Mouse (Mus musculus) spleen, adult 18-20 months (tissue): ENCODE data around the gene Adra1b.

ENCODE experiments used
- DNase-seq, 2 experiments: peaks; one replicate each; pipeline ENCODE4 v3.0.0; 2022; ENCODE audit warnings: mixed read lengths in 2 of 2

The Adra1b gene

DNA sequence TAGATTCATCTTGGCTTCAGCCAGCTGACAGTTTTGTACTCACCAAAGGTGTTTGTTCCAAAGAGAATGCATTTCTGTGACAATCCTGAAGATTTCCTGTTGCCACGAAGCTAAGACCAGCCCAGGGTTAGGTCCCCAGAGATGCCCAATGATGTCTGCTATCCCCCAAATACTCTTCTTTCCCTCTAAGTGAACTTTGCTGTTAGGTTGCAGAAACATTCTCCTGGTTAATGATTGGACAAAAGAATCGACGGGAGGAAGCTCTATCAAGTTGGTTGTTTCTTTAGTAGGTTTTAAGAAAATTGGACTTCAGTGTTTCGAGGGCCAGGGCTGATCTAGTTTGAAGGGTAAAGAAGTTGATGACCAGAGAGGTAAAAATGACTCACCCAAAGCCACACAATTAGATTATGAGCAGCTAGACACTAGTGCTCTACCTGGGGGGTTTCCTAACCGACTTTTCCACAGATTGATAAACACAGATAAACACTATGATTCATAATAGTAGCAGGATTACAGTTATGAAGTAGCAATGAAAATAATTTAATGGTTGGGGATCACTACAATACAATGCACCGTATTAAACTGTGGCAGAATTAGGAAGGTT is at the start of gene Adra1b:
Gene Adra1b (minus strand): TSS at position 160 of the 604 bp plus-strand sequence.
- no peak for DNase-seq

DNA sequence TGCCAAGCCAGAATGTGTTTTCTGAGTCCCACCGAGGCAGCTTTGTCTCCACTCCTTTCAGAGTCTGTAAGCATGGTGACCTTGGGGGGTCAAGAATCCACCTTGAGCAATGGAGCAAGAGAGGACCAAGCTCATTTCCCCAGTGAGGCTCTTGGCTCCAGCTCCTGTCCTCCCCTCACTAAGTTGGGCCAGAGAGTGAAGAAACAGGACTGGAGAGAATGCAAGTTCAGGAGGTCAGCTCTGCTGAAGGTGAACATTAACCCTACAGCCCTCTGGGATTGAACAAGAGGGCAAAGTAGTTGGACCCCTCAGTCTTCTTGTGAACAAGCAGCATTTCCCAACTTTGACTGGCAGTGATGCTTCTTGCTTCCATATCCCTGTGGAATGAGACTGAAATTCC is 49.3 kb upstream of the Adra1b start:
- DNase-seq = no peak

DNA sequence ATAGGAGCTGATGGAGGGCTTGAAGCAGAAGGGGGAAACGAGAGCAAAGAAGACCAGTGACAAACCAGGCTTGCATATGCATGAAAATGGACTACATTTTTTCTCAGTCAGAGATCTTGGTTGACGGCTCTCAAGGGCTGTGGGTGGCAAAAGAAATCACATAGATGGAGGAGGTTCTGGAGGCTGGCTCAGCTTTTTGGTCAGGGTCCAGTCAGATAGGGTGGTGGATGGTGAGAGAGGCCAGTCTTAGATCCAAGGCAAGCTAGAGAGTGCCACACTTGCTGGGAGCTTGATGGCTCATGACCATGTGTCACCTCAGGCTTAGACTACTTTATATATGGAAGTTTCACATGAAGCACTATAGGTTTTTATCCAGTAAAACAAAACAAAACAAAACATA is 42.8 kb upstream of the Adra1b start:
- DNase-seq = no peak

DNA sequence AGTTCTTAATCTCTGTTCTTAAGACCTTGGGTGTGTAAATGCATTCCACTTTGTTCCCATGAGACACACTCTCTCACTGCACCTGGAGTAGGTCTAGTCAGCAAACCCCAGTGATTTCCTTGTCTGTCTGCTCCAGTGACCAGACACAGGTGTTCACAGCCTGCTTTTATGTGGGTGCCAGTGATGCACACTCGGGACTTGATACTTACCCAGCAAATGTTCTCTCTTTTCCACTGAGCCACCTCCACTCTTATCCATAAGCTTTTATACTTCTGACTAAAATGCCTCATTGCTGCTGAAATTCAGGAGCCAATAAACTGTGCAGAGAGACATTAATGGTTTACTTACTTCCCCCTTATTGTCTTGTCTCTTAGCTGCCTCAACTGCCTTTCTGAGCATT is 42.2 kb upstream of the Adra1b start:
- DNase-seq = no peak

DNA sequence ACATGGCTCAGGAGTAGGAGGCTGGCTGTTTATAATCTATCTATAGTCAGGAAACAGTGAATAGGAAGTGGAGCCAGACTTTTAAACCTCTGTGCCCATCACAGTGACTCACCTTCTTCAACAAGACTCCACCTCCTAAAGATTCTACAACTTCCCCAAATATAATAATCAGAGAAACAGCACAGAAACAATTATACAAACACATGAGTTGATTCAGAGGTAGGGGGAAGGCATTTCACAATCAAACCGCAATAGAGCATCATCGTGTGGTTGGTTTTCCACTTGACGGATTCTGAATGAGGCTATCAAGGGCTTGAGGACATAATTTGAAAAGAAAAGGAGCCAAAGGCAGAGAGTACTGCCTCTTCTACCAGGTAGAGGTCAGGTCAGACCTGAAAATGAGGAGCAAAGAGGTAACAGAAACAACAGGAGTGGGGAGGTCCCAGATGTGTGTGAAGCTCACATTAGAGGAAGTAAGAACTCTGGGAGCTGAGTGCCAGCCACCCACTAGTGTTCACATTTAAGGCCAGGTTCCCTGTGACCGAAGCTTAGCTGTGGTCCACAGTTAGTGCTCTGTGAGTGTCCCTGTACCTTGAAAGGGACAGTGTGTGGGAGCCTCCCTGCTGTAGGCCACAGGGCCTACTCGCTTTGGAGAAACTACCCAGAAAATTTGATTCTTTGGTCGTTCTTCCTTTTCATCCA is 39.6 kb upstream of the Adra1b start:
- no peak for DNase-seq

DNA sequence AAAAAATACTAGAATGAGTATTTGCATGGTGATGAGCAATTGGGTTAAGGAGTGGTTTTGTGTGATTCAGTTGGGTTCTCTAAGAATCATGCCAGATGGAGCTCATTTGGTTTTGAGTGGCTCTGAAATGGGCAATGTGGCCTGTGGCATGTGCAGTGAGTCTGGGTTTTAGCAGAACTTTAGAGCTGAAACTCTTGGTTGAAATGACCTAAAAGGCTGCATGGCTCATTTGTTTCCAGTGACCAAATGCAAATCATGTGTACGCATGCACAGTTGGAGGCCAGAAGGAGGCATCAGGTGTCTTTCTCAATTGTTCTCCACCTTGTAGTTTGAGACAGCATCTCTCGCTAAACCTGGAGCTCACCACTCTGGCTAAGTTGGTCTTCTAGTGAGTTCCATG is 35.0 kb upstream of the Adra1b start:
- no peak for DNase-seq

DNA sequence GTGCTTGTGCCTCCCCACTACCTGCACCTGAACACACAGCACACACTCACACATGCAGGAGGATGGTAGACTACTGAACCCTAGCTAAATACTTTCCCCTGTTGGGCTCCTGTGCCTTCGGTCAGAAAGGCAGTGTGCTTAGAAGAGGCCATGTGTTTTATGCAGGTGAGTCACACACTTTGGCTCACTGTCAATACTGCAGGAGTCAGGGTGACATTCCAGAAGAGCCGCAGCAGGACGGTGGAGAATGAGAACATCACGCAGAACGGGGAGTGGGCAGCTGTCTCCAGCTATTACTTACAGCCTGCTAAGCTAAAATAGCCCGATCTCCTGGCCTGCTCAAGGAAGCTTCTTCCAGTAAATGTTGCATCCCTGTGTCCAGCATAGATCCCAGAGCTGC is 32.5 kb upstream of the Adra1b start:
- DNase-seq = no peak

DNA sequence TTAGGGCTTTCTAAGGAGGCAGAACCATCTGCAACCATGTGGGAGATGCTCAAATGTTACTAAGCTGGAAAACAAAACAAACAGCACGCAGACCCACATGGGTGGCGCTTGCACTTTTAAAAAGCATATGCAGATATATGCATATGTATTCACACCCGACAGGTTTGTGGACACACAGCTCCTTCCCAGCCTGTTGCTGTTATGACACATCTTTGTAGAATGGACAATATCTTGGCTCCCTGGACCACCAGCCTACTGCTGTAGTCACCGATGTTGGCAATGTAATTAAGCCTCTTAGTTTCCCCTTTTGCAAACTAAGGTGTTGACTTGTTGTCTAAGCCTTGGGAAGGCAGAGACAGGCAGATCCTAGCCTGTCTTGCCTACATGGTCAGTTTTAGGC is 32.0 kb upstream of the Adra1b start:
- no peak for DNase-seq

DNA sequence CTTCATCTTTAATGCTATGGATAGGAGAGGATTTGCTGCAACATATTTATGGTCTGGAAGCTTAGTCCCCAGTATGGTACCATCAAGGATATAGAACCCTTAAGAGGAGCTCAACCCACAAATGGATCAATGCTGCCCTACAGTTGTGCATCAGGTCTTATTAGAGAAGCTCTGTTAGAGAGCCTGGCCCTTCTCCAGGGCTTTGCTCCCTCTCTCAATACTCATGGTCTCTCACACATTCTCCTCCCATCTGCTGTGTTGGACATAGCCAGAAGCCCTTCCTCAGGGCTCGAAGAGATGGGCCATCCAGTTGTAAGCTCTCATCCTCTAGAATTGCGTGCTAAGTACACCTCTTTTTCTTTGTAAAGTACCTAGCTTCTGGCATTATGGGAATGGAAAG is 29.2 kb upstream of the Adra1b start:
- no peak for DNase-seq

DNA sequence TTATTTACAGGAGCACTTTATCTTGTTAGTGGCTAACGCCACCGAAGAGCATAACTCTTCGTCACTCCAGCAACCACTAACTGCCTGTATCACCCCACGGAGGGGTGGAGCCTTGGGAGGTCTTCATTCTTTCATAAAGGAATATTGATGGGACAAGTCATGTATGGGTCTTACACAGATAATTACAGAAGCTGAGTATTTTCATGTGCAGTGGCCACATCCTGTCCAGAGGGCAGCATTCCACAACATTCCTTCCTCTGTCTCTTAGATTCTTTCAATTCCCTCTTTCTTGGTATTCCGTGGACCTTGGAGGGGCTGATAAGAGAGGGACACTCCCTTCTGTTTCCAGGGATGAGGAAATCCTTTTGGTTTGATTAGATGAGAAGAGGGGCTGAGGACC is 28.7 kb upstream of the Adra1b start:
- DNase-seq = no peak

DNA sequence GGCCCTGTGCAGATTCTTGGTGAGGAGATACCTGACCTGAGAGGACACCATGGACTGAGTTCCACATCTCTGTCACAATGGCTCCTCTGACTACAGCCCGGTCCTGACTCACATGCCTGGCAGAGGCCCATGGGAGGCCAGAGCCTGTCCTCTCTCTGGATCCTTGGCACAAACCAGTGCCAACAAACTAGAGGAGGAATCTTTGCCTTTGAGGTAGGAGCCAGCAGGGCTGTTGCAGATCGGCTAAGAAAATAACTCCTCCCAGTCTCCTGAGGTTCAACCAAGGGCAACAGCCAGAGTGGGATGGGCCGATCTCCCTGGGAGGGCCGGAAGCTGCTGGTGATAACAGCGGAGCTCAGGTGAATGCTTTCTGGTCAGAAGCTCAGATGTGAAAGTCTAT is 28.2 kb upstream of the Adra1b start:
- DNase-seq = no peak

DNA sequence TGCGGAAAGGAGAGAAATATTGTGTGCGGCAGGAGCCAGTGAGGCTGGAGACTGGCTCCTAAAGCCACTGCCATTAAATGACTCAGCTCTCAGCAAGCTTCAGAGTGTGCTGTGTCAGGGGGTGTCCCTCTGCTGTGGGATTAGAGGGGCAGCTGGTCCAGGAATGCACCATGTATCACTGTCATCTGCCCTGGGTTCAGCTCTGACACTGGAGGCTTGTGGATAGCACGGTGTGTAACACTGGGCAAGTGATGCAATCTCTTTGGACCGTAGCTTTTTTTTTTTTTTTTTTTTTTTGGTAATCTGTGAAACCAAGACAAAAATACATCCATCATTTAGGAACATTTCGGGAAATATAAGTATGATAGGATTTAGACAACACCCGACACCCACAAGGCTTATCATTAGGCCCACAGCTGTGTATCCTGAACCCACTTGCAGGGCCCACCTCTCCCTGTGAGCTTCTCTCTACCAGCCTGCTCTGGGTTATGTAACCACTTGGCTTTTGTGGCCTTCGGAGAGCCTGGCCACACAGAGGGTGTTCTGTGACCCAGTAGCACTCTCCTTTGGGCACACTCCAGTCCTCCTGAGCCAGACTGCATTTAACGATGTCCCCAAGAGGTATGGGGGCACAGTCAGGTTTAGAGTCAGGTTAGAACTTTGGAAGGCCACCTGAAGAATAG is 26.3 kb upstream of the Adra1b start:
- DNase-seq = no peak

DNA sequence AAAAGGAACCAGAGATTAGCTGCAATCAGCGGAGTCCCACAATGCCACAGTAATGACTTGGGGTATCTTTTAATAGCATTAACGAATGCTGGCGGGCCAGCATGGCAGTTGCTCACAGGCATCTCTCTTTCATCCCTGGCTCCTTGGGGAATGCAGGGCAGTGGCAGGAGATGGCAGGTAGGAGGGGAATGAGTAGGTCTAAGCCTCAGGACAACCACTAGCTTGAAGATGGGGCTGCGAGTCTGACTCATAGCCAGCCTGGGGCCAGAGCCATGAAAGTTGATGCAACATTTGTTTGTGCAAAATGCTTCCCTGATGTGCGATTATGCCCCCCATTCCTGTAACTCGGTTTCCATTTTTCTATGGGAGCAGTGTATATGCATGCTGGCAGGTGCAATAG is 25.2 kb upstream of the Adra1b start:
- DNase-seq = no peak

DNA sequence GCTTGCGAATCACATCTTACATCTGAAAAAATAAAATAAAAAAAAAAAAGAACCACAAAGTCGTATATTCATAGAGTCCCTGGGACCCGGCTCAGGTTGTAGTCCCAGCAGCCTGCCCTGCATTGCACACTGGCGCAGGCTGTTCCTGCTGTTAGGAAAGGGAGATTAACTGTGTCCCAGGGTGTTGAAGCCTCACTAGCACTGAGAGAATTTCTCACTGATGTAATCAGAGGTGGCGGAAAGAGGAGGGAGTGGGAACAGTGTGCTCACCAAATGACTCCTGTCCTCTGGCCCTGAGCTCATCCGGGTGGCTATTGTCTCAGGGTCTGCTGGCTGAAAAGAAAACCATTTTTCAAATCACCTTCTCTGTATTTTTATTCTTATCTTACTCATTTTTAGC is 24.6 kb upstream of the Adra1b start:
- no peak for DNase-seq

DNA sequence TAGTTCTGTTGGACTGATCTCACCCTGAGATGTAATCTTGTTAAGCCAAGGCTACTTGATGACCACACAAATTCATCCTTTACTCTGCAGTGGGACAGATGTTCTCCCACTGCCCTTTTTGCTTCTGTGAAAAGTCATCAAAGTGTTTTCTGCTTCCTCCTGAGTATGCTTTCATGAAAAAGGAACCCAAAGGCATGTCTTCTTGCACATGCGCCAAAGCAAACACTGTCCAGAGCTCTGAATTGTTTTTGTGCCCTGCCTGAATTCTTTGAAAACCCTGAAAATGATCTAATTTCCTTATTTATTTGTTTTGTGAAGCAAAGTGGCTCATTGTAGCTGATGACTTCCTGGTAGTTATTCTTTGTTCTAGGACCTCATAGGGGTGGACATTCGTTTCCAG is 20.7 kb upstream of the Adra1b start:
- DNase-seq = no peak

DNA sequence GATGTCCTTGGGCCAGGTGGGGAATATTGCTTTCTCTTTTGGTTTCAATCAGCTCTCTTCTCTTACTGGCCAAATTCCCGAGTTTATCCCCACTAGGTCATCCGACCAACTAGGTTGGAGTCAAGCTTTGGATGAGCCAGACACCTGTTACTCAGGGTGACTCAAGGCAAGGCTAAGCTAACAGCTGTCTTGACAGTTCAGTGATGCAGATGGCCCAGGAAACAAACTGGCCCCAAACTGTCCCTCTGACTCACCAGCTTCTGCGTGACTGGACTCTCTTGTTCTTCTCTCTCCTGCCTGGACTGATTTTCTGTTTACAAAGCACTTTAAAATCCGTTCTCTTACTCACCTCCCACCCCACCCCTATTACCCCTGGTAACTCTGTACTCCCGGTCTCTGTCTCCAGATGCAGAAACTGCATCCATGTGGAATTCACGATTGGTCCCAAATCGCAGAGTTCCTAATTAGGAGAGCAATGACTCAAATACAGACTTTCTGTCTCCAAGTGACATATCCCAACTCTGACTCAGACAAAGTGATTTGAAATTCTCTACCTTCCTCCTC is 18.6 kb upstream of the Adra1b start:
- no peak for DNase-seq

DNA sequence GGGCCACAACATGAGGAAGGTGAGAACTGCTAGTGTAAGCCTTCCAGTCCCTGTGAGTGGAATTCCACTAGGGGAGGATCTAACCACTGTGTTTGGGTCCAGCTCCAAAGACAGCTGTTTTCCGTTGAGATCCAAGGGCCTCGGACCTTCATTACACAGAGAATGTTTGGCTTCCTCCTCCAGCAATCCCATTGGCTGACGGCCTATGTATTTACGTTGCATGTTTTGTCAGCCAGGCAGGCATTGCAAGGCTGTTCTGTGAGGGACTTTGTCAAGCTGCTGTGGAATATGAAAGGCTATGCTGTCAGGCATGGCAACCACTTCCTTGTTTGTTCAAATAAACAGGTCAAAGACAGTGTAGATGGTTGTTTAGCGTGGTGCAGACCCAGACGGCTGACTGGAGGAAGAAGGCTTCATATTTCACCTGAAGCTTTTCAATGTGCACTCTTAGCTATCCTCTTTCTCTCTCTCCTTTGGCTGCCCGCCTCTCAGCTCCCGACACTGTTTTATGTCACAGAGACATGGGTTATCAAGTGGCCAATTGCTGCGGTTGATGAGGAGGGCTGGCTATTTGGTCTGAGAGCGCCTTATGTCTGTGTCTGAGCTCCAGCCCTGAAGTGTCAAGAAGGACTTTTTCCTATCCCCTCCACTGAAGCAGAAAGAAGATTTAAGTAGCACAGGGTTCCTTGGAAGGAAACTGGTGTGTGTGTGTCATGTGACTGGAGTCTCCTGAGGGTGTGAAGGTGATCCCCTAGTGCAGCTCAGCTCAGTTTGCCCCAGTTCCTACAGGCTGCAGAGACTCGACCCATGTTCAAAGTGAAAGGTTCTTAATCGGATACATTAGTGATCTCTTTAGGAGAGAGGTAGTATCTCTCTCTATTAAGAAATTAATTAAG is 13.8 kb upstream of the Adra1b start:
- DNase-seq = no peak

DNA sequence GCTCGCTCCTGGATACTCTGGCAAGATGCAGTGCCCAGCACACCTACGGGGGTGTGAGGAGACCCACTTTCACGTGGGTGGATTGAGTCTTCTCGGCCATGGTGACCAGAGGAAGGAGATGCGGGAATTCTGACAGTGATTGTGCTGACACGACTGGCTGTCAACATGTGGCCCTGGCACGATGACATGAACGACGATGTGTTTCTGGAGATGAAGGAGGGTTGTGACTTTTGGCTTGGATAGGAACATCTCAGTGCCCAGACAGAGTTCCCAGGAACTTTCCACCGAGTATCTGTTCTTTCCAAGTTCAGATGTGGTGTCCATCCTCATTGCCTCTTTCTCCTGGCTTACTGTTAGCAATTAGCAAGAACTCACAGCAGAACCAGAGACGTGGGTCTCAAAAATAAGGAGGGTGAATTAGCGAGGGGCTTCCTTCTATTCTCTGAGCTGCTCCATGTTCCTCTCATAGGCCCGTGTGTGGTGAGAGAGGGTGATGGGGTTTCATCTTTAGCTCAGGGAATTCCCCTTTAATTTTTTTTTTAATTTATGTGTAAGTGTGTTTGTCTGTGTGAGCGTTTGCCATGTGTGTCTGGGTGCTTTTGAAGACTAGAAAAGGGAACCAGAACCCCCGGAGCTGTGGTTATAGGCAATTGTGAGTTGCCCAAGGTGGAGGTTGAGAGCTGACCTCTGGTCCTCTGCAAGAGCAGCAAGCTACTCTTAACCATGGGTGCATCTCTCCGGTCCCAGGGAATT is 11.3 kb upstream of the Adra1b start:
- no peak for DNase-seq

DNA sequence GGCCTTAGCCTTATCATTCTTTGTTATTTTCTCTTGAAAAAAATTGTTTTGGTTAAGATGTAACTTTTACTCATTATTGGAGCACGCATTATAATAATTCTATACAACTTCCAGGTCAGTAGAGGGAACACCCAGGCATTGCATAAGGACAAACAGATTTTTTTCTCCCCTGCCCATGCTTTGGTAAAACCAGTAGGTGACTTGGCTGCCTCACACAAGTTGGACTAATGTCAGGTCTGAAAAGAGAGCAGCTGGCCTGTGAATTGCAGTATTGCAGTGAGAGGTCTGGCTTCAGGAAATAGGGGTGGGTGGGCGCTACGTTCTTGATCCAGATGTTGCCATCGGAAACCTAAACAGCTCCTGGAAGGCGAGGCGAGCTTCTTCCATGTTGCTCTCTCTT is 10.6 kb upstream of the Adra1b start:
- DNase-seq = no peak

DNA sequence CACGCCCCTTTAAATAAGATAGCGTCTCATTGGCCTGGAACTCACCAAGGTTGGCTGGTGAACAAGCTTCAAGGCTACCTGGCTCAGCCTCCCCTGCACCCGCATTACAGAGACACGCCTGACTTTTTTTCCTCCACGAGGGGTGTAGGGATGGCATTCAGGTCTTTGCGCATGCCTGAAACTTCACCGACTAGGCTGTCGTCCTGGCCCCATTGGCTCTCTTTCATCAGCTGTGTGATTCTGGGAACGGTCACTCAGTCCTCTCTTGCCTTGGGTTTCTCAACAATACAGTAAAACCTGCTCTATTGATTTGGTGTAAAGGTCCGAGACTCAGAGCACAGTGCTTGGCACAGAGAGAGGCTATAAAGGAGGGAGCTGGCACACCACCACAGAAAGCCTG is 2.3 kb upstream of the Adra1b start:
- DNase-seq = no peak

DNA sequence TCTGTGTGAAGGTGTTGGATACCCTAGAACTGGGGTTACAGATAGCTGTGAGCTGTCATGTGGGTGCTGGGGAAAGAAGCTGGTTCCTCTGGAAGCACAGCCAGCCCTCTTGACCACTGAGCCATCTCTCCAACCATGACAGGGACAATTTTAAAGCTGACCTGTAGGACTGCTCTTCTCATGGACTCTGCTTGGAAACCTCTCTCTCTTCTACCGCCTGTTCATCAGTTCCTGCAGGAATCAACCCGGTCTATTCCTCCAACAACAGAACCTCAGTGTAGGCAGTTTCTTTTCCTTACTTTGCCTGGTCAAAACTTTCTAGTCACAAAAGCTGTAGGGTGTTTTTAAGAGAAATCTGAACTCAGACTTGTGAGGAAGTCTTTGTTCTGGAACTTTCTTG is 1.3 kb downstream of the Adra1b start:
- DNase-seq = no peak

DNA sequence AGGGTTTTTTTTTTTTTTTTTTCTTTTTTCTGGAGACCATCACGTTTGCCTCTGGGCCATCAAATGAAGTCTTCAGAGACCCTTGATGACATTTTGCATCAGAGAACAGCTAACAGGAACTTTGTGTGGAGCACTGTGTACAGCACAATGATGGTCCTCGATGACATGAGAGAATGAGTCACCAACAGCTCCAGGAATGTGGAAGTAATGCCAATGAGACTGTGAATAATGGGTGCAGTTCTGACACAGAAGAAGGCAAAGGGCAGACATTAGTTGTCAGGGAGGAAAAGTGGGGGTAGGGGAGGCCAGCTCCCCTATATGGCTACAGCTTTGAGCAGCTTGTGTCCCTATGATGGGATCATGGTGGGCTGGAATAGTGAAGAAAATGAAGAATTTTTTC is 5.7 kb downstream of the Adra1b start:
- DNase-seq = no peak
